Mouse (Mus musculus): ENCODE measurements around the gene Sdr39u1. TPM values are rescaled to one million over a fixed set of nuclear protein-coding genes. Genes with fewer than 3 reads are reported as not detected.

Gene Sdr39u1
- polyA plus RNA-seq, 1 experiment from 2014 or later = 79.8 TPM

- Histone ChIP-seq H3K4me3 (no peak overlapping the region), H3K4me1 (peaks cover 39% of the 10 kb centered on the region), H3K27me3 (no peaks in the 10 kb centered on the region), H3K4me2 (no peak overlapping the region), H3K36me3 (peaks cover 20% of the 10 kb centered on the region), H3K9ac (no peak overlapping the region), H3K27ac (no peak overlapping the region), H3K9me3 (no peaks in the 10 kb centered on the region)
- WGBS = 91% methylated on average over 13 of the region's 13 CpGs
- no peak for ATAC-seq (ENCODE audit: insufficient number of reproducible peaks, insufficient read depth, low FRiP score, low TSS enrichment, low read depth)
Observed at GRCm38 (mm10) chr14:55883149-55883661, 16.9 kb downstream of the Sdr39u1 start.

DNA sequence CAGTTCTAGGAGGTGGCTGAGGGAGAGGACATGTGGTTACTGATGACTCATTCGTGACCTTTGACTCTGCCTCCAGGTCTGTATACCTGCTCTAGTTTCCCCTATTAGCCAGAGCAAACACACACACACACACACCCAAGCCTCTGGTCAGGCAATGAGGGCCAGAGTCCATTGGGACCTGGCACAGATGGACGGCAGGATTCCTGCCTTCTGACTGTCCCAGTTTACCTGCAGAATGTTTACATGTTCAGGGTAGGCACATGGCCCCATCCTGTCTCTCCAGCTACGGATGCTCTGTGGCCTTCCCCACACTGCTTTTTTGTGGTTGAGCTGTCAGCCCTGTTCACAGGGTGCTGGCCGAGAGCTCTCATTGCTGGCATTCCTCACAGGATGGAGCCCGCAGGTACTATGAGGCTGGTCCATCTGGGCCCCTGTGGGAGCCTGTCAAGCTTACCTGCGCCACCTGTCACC lies 17.9 kb downstream of the Sdr39u1 start:
- Histone ChIP-seq H3K27ac (no peak overlapping the region), H3K9me3 (no peaks in the 10 kb centered on the region), H3K36me3 (peaks cover 10% of the 10 kb centered on the region), H3K4me3 (no peak overlapping the region), H3K4me1 (peaks cover 41% of the 10 kb centered on the region), H3K9ac (no peak overlapping the region), H3K4me2 (no peak overlapping the region), H3K27me3 (no peaks in the 10 kb centered on the region)
- no peak for ATAC-seq (ENCODE audit: insufficient number of reproducible peaks, insufficient read depth, low FRiP score, low TSS enrichment, low read depth)
- WGBS = 57% methylated on average over 6 of the region's 6 CpGs

DNA sequence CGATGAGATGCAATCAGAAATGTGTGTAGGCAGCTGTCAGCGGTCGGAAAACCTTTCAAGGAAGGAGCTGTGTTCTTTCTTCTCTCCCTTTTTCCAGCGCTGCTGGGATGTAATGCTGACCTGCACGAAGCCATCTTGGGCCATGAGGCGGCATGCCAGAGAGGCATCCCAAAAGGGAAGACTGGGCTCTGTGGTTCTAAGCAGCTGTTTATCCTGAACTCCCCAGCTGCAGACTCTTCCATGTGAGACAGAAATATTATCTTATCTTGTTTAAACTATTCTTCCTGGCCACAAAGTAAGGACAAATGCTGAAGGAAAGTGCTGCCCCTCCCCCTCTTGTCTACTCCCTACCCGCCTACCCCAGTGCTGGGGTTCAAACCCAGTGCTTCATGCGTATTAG lies 19.1 kb downstream of the Sdr39u1 start:
- Histone ChIP-seq H3K9ac (no peak overlapping the region), H3K27ac (no peak overlapping the region), H3K27me3 (no peaks in the 10 kb centered on the region), H3K36me3 (no peaks in the 10 kb centered on the region), H3K4me1 (peaks cover 28% of the 10 kb centered on the region), H3K4me2 (no peak overlapping the region), H3K9me3 (no peaks in the 10 kb centered on the region), H3K4me3 (no peak overlapping the region)
- WGBS = 81% methylated on average over 8 of the region's 8 CpGs
- no peak for ATAC-seq (ENCODE audit: insufficient number of reproducible peaks, insufficient read depth, low FRiP score, low TSS enrichment, low read depth)

DNA sequence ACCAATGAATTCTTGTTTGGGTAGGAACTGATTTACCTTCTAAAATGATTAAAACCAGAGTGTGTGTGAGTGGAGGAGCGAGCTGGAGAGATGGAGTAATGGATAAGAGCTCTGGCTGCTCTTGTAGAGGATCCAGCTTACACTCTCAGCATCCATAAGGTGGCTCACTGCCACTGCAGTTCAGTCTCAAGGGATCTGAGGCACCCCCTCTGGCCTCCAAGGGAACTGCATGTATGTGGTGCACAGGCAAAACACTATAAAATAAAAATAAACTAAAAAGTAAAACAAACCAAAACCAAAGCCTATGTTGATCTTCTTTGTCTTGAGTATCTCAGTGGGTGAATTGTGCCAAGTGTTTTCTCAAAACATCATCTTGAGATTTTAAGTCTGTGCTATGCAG lies 20.5 kb downstream of the Sdr39u1 start:
- Histone ChIP-seq H3K4me3 (no peak overlapping the region), H3K27me3 (no peaks in the 10 kb centered on the region), H3K27ac (no peak overlapping the region), H3K9ac (no peak overlapping the region), H3K36me3 (no peaks in the 10 kb centered on the region), H3K4me1 (peaks cover 23% of the 10 kb centered on the region), H3K9me3 (no peaks in the 10 kb centered on the region), H3K4me2 (no peak overlapping the region)
- ATAC-seq (ENCODE audit: insufficient number of reproducible peaks, insufficient read depth, low FRiP score, low TSS enrichment, low read depth) = no peak
- 14% methylated on average over 1 of the region's 1 CpGs for WGBS

GRCm38 (mm10) chr14:55878316-55878940 lies 21.7 kb downstream of the Sdr39u1 start:
- 27% methylated on average over 7 of the region's 7 CpGs for WGBS
- no peak overlapping the region for H3K4me2 ChIP-seq
- H3K4me3 ChIP-seq = no peak overlapping the region
- no peak overlapping the region for H3K9ac ChIP-seq
- H3K27me3 ChIP-seq = no peaks in the 10 kb centered on the region
- H3K4me1 ChIP-seq = peaks cover 23% of the 10 kb centered on the region
- H3K9me3 ChIP-seq = no peaks in the 10 kb centered on the region
- H3K27ac ChIP-seq = no peak overlapping the region
- 0 out of 2 replicates have a peak, but pooled peaks cover 1% of the 10 kb centered on the region for H3K36me3 ChIP-seq
- ATAC-seq (ENCODE audit: insufficient number of reproducible peaks, insufficient read depth, low FRiP score, low TSS enrichment, low read depth) = no peak

DNA sequence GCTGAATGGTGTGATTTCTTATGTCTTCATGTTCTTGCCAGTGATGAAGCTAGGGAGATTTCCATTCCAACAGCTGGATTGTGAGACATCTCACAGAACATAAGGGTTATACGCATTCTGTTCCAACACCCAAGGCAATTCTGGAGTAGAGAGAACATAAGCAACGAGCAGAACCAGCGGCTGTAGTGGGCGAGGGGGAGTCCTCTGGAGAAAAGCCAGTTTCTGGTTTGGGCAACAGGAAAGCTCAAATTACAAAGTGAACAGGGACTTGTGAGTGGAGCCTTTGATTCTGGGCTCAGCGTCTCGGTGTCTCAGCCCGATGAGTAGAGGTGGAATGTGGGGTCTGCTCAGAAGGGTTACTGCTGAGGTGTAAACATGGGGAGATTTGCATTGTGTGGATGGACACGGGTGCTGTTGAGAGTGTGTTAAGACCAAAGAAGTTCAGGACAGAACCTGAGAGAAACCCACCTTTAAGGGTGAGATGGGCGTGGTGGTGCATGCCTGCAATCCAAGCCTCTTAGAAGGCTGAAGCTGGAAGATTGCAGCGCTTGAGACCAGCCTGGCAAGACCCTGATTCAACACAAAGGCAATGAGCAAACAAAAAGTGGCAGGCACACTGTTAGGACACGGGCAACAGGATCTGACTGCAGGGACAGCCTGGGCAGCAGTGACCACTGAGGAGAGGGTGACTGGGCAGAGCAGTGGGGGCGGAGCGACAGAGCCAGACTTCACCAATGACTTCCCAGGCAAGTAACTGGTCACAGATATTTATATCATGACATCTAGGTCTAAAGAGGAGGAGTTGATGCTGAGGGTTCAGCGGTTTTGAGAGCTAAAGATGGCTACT lies 22.4 kb downstream of the Sdr39u1 start:
- no peaks in the 10 kb centered on the region for H3K9me3 ChIP-seq
- ATAC-seq (ENCODE audit: insufficient number of reproducible peaks, insufficient read depth, low FRiP score, low TSS enrichment, low read depth) = no peak
- H3K4me3 ChIP-seq = 0 out of 2 replicates have a peak overlapping the region, but pooled peaks have one; percentile 1
- H3K4me1 ChIP-seq = peaks cover 31% of the 10 kb centered on the region
- peak overlapping the region; percentile 58 for H3K27ac ChIP-seq
- no peaks in the 10 kb centered on the region for H3K27me3 ChIP-seq
- 10% methylated on average over 14 of the region's 14 CpGs for WGBS
- no peak overlapping the region for H3K9ac ChIP-seq
- H3K36me3 ChIP-seq = peaks cover 8% of the 10 kb centered on the region
- H3K4me2 ChIP-seq = peak overlapping the region; percentile 33

GRCm38 (mm10) chr14:55873714-55874683 lies 26.1 kb downstream of the Sdr39u1 start:
- ATAC-seq (ENCODE audit: insufficient number of reproducible peaks, insufficient read depth, low FRiP score, low TSS enrichment, low read depth) = no peak
- peak overlapping the region; percentile 55; the same call in 1 of the 2 replicates for H3K27ac ChIP-seq
- no peak overlapping the region for H3K4me3 ChIP-seq
- peaks cover 27% of the 10 kb centered on the region for H3K4me1 ChIP-seq
- peak overlapping the region; percentile 45 for H3K4me2 ChIP-seq
- 0 out of 2 replicates have a peak overlapping the region, but pooled peaks have one; percentile 32 for H3K9ac ChIP-seq
- WGBS = 13% methylated on average over 30 of the region's 30 CpGs
- no peaks in the 10 kb centered on the region for H3K27me3 ChIP-seq
- H3K9me3 ChIP-seq = no peaks in the 10 kb centered on the region
- peaks cover 45% of the 10 kb centered on the region for H3K36me3 ChIP-seq

DNA sequence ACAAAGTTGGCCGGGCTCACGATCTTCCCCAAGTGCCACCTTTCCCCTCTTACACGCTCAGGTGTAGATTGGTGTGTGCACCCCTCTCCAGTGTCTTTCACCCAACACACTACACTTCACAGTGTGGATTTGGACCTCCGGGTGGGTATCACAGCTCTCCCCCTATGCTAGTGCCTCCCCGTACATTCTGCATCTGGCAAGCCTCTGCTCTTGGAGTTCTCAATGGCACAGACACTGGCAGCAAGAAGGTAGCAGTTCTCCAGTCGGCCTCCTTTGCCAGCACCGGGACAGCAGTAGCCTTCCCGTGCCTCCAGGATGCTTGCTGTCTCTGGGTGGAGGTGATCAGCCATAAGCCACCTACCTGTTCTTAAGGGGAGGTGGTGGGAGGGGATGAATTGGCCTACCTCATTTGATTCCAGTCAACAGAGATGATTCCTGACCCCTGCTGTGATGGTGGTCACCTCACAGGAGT lies 26.8 kb downstream of the Sdr39u1 start:
- H3K36me3 ChIP-seq = peaks cover 52% of the 10 kb centered on the region
- H3K4me1 ChIP-seq = peaks cover 27% of the 10 kb centered on the region
- H3K27ac ChIP-seq = 0 out of 2 replicates have a peak overlapping the region, but pooled peaks have one; percentile 55
- no peaks in the 10 kb centered on the region for H3K27me3 ChIP-seq
- H3K9ac ChIP-seq = 0 out of 2 replicates have a peak overlapping the region, but pooled peaks have one; percentile 32
- H3K9me3 ChIP-seq = no peaks in the 10 kb centered on the region
- no peak overlapping the region for H3K4me3 ChIP-seq
- H3K4me2 ChIP-seq = peak overlapping the region; percentile 45
- no peak for ATAC-seq (ENCODE audit: insufficient number of reproducible peaks, insufficient read depth, low FRiP score, low TSS enrichment, low read depth)
- 80% methylated on average over 8 of the region's 8 CpGs for WGBS

GRCm38 (mm10) chr14:55872551-55872950 lies 27.5 kb downstream of the Sdr39u1 start:
- Histone ChIP-seq H3K27me3 (no peaks in the 10 kb centered on the region), H3K4me3 (no peak overlapping the region), H3K36me3 (peaks cover 59% of the 10 kb centered on the region), H3K9me3 (no peaks in the 10 kb centered on the region), H3K4me1 (peaks cover 22% of the 10 kb centered on the region), H3K9ac (no peak overlapping the region), H3K4me2 (no peak overlapping the region), H3K27ac (no peak overlapping the region)
- WGBS = 88% methylated on average over 17 of the region's 17 CpGs
- no peak for ATAC-seq (ENCODE audit: insufficient number of reproducible peaks, insufficient read depth, low FRiP score, low TSS enrichment, low read depth)

DNA sequence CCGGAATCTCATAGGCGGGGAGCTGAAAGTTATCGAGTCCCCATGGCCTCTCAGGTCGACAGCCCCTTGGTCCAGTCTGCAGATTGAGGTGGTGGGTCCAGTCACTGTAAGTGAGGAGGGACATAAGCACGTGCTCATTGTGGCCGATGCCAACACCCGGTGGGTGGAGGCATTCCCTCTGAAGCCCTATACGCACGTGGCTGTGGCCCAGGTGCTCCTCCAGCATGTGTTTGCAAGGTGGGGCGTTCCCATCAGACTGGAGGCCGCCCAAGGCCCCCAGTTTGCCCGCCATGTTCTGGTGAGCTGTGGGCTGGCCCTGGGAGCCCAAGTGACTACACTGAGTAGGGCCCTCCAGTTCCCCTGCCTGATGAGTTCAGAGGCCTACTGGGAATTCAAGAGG lies 28.1 kb downstream of the Sdr39u1 start:
- peaks cover 19% of the 10 kb centered on the region for H3K4me1 ChIP-seq
- 89% methylated on average over 12 of the region's 12 CpGs for WGBS
- 0 out of 2 replicates have a peak, but pooled peaks have one; percentile 9 for ATAC-seq (ENCODE audit: insufficient number of reproducible peaks, insufficient read depth, low FRiP score, low TSS enrichment, low read depth)
- H3K4me3 ChIP-seq = no peak overlapping the region
- no peaks in the 10 kb centered on the region for H3K9me3 ChIP-seq
- H3K9ac ChIP-seq = no peak overlapping the region
- no peak overlapping the region for H3K27ac ChIP-seq
- H3K4me2 ChIP-seq = no peak overlapping the region
- peaks cover 62% of the 10 kb centered on the region for H3K36me3 ChIP-seq
- H3K27me3 ChIP-seq = no peaks in the 10 kb centered on the region

DNA sequence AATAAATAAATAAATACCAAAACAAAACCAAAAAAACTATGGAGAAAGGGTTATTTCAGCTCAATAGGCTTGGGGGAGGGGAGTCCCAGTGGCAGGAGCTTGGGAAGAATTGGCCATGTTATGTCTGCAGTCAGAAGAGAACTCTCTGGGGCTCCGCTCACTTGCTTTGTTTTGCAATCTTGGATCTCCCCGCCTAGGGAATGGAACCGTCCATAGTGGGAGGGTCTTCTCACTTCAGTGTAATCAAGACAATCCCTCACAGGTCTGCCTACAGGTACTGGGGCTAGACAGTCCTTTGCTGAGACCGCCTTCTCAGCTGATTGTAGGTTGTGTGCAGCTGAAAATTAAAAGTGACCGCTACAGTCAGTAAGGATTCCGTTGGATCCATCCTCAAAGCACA lies 30.6 kb downstream of the Sdr39u1 start:
- no peak for ATAC-seq (ENCODE audit: insufficient number of reproducible peaks, insufficient read depth, low FRiP score, low TSS enrichment, low read depth)
- no peak overlapping the region for H3K27ac ChIP-seq
- no peak overlapping the region for H3K9ac ChIP-seq
- 93% methylated on average over 6 of the region's 6 CpGs for WGBS
- no peaks in the 10 kb centered on the region for H3K9me3 ChIP-seq
- H3K27me3 ChIP-seq = no peaks in the 10 kb centered on the region
- H3K4me2 ChIP-seq = no peak overlapping the region
- H3K36me3 ChIP-seq = peaks cover 87% of the 10 kb centered on the region
- H3K4me1 ChIP-seq = peaks cover 19% of the 10 kb centered on the region
- no peak overlapping the region for H3K4me3 ChIP-seq
